Mouse (Mus musculus) heart, postnatal 0 days (tissue): Measurements from ENCODE around the gene Kcnk5.

Source experiments
- CTCF ChIP-seq: IDR thresholded peaks from 2 replicates; pipeline ENCODE4 v1.5.1; 2016; ENCODE audit warnings: antibody characterized with exemption, control low read depth, low read depth
- EP300 ChIP-seq: IDR thresholded peaks from 2 replicates; pipeline ENCODE4 v1.6.1; 2016; ENCODE audit warnings: antibody characterized with exemption, low read depth

DNA sequence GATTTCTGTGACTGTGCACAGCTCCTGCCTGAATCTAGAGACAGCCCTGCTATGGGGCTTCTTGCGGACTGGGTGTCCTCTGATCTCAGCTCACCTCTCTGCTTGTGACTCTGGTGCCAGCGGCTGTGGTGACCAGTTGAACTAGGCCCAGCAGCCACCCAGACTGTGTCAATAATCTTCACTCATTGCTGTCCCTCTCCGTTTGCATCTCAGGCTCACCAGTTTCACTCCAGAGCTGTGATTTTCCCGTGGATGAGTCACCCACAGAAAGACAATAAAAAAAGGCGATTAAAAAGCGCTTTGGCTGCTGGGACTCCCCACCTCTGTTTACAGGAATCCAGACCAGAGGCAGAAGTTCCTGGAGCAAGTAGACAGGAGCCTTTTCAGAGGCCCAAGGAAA lies 47.8 kb upstream of the Kcnk5 start:
- TF ChIP-seq CTCF (no peak), EP300 (no peak)
